Mouse (Mus musculus) G1E-ER4 (cell line): ENCODE results near the gene Mocs1. TPM values are rescaled to one million over a fixed set of nuclear protein-coding genes. Genes with fewer than 3 reads are reported as not detected.

Experiments
- GATA1 ChIP-seq: IDR thresholded peaks from one replicate; pipeline ENCODE4 v1.8.0; 2012; ENCODE audit warnings: low read length, inconsistent platforms
- polyA plus RNA-seq: library from polyadenylated mRNA; stranded (reverse); fragments of >175 nt; gene quantifications from 2 replicates; pipeline ENCODE4 v1.2.3, GENCODE M21; 2012

Gene Mocs1
- polyA plus RNA-seq: 56.1 and 62.7 TPM in 2 replicates

GRCm38 (mm10) chr17:49428239-49428688, at the start of gene Mocs1:
Gene Mocs1, plus strand, starts transcription at chr17:49428362.
- TF ChIP-seq GATA1: no peak

DNA sequence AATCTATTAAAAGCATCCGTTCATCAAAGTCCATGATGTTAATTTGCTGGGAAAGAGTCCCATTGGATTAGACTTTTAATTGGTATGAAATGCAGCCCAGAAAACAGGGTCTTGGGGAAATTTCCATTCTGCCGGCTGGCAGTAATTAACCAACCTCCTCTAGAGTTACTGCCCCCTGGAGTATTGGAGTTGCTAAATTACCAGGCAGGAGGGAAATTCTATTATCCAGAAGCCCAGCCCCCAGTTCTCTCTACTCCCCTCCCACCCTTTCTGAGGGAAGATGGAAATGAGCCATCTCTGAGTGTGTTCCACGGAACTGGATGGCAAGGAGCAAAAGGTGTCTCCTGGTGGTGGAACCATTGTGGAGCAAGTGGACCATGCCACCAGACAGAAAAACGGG, 48.5 kb upstream of the Mocs1 start:
- TF ChIP-seq GATA1: no peak

- TF ChIP-seq GATA1: no peak
Observed at GRCm38 (mm10) chr17:49384217-49384943, 43.8 kb upstream of the Mocs1 start.

- no peak for TF ChIP-seq GATA1
Observed at GRCm38 (mm10) chr17:49387741-49388140, 40.4 kb upstream of the Mocs1 start.

DNA sequence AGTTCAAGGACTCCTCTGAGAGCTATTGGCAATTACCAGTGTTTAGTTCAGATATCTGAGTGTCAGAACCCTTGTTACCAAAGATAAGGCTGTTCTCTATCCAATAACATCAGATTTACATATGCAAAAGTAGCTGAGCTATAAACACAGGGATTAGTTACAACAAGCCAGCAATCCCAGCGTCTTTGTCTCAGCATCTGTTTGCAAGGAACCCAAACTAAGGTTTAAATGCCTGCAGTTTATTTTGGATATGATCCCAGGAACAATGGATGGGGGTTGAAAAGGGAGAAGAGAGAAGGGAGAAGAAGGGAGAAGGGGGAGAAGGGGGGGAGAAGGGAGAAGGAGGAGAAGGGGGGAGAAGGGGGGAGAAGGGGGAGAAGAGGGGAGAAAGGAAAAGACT, 35.4 kb upstream of the Mocs1 start:
- no peak for TF ChIP-seq GATA1

DNA sequence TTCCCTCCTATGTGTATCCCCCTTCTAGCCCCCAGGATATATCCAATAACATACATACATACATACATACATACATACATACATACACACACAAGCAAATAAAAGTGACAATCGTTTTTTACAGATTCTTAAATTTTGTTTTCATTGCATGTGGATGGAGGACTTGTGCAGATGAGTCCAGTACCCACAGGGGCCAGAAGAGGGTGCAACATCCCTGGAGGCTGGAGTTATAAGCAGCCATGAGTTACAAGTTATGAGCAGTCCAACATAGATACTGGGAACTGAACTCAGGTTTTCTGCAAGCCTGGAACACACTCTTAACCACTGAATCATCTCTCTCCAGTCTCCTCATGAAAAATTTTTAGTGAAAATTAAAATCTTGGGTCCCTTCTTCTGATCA, 33.3 kb upstream of the Mocs1 start:
- no peak for TF ChIP-seq GATA1

DNA sequence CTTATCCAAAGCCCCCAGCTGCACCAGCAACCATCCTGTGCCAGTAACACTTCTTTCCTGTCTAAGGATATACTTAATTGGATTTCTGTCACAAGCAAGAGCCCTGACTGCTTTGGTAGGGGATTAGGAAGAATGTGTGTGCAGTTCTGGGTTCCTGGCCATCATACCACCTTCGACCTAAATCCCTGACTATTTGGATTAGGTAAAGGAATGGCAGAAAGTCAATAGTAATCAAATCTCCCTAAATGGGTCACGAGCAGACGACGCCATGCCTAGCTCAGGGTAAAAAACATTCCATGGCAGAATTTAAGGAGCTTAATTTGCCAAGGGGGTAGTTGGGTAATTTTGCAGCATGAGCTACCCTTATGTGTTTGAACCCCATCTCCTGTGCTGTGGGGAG, 28.6 kb upstream of the Mocs1 start:
- no peak for TF ChIP-seq GATA1

- TF ChIP-seq GATA1: no peak
Observed at GRCm38 (mm10) chr17:49400130-49400529, 28.0 kb upstream of the Mocs1 start.

DNA sequence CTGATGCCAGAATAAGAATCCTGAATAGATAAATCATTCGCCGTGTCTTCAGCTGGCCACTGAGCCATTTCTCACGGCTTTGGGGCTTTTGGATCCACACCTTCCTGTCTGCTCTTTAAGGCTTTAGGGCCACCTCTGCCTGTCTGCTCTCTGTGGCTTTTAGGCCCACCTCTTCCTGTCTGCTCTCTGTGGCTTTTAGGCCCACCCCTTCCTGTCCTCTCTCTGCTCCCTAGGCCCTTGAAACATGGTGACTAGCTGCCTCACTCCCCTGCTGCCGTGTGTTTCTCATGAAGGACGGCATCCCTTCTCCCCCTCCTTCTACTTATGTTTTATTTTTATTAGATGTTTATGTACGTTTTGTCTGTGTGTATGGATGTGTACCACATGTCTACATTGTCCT, 25.0 kb upstream of the Mocs1 start:
- no peak for TF ChIP-seq GATA1

GRCm38 (mm10) chr17:49405927-49406326, 22.2 kb upstream of the Mocs1 start:
- TF ChIP-seq GATA1: no peak

- no peak for TF ChIP-seq GATA1
Observed at GRCm38 (mm10) chr17:49412974-49413373, 15.2 kb upstream of the Mocs1 start.

DNA sequence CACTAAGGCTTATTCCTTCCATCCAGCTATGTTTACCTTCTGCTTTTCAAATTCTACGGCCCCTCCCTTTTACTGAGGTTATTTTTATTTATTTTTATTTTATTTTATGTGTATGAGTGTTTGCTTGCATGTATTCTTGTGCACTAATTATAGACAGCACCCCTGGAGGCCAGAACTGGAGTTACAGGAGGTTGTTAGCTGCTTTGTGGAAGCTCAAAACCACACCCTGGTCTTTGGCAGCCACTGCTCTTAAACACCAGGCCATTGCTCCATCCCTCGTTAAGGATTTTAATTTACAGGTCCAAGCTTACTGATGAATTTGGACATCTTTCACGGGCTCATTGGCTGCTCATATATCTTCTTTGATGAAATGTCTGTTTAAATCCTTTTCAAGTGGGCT, 14.6 kb upstream of the Mocs1 start:
- TF ChIP-seq GATA1: no peak

DNA sequence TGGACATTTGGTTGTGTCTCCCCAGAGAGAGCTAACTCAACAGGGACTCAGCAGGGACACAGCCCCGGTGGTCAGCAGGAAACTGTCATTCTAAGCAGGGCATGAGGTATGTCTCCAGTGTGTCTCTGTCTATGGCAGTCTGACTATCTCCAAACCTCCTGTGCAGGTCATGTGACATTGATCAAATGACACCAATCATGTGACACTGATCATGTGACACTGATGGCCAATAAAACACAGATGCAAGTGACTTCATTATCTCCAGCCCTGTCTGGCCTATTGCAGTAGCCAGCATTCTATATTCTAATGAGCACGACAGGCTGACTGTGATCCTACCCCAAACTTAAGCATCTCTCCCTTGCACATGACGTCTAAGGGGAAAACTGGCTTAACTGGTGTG, 11.9 kb upstream of the Mocs1 start:
- TF ChIP-seq GATA1: no peak

DNA sequence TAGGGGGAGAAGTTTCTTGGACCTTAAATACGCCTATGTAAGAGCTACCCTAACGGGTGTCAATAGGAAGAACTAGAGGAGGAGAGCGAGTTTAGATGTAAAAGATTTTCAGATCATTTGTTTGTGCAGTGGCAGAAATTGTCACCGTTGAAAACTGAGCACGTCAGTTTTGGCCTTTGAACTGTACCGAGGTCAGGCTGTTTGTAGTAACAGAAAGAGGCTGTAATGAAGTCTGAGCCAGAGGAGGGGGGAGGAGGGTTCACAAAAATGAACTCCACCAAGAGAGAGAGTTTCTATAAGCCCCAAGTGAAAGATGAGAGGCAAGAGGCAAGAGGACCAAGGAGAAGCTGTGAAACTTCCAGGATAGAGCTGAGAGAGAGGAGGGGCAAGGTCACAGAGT, 8.3 kb upstream of the Mocs1 start:
- TF ChIP-seq GATA1: no peak

DNA sequence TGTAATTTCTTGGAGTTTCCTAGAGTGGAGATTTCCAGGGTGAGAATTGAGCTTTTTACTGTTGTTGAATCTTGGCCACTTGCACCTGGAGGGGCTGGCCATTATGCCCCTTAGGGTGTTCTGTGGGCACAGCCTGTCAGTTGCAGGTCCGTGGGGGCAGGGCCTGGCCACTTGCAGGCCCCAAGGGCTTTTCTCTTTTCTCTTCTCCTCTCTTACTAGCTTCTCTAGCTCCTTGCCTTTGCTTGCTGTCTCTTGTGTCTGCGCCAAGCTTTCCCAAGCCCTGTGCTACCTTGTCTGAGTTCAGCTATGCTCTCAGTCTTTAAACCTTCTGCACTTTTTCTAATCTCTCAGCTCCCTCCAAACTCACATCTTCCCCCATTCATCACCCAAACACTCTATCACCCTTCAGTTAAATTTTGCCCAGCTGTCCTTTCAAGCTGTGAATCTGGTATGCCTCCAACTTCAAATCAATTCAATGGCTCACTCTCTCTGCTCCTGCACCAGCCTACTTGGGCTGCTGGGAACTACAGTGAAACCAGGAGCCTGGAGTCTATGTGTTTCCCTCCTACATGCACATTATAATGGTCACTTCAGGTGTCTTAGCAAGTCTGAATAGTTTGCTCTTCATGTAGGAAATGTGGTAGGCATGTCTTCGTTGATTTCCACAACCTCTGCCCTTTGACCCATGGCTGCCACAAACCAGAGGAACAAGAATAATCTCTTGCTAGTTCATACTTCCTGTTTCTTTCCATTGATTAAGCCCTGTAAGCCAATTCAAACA, 5.7 kb upstream of the Mocs1 start:
- TF ChIP-seq GATA1: no peak

DNA sequence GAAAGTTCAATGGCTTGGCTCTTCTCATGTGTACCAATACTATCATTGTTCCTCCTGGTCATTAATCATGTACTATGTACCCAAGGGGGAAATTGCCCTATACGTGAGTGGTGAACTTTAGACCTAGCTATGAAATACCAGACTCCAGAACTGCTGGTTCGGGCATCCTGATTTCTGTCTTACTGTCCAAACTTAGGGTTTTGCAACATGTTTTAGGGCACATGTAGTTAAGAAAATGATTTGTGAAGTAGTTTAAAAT, 5.2 kb upstream of the Mocs1 start:
- TF ChIP-seq GATA1: no peak

- no peak for TF ChIP-seq GATA1
Observed at GRCm38 (mm10) chr17:49423872-49424271, 4.3 kb upstream of the Mocs1 start.
